ENCODE assay signal across 8 mouse cellular contexts in genomic region chr17:84419326-84420275, GRCm38 (mm10). TPM values are rescaled to one million over a fixed set of nuclear protein-coding genes. Genes with fewer than 3 reads are reported as not detected.
A peak's percentile ranks its signal among the peaks of the same experiment; 100 is the strongest.
DNase-seq lines count a peak whose midpoint lies in the region; ATAC-seq lines count a peak whose summit lies in the region.

No protein-coding gene starts in this region.

- WGBS in forebrain, embryonic 16.5 days: 69% methylated on average over 11 of the region's 11 CpGs
- 84% methylated on average over 11 of the region's 11 CpGs for WGBS in forebrain, embryonic 12.5 days

- peak overlapping the region; percentile 23; the same call in 1 of the 2 replicates for H3K27ac ChIP-seq in forebrain, embryonic 16.5 days (ENCODE audit: low read length)
- H3K27ac ChIP-seq in forebrain, embryonic 12.5 days: no peak overlapping the region

- no peaks in the 10 kb centered on the region for H3K9me3 ChIP-seq in forebrain, embryonic 16.5 days (ENCODE audit: control insufficient read depth, low read length)
- H3K9me3 ChIP-seq in forebrain, embryonic 12.5 days: no peaks in the 10 kb centered on the region

- peak; percentile 35 to 52 for DNase-seq in B cell, adult 2 months
- peak; percentile 72 to 81 for DNase-seq in frontal cortex, adult 2 months (ENCODE audit: extremely low spot score in 1 of 2, low spot score in 1 of 2)
- peak; percentile 27 to 74 for DNase-seq in left cerebral cortex, adult 9 months (ENCODE audit: low spot score in 2 of 2)
- peak; percentile 63 to 81 for DNase-seq in right cerebral cortex, postnatal 10 days (ENCODE audit: low spot score in 2 of 2)
- DNase-seq in urinary bladder, postnatal 25 days (ENCODE audit: low spot score): no peak
- DNase-seq in cerebellum, postnatal 36 days: no peak

- no peak for ATAC-seq in forebrain, embryonic 16.5 days
- no peak for ATAC-seq in forebrain, embryonic 12.5 days (ENCODE audit: low FRiP score)

- H3K36me3 ChIP-seq in forebrain, embryonic 16.5 days (ENCODE audit: control insufficient read depth, insufficient read depth): peaks cover 5% of the 10 kb centered on the region; the same call in 1 of the 2 replicates
- peaks cover 18% of the 10 kb centered on the region for H3K36me3 ChIP-seq in forebrain, embryonic 12.5 days (replicated peaks)

- H3K27me3 ChIP-seq in forebrain, embryonic 16.5 days (replicated peaks; ENCODE audit: control insufficient read depth, insufficient read depth, low read length): no peaks in the 10 kb centered on the region
- no peaks in the 10 kb centered on the region for H3K27me3 ChIP-seq in forebrain, embryonic 12.5 days

- H3K4me2 ChIP-seq in forebrain, embryonic 16.5 days (ENCODE audit: low read length): no peak overlapping the region
- H3K4me2 ChIP-seq in forebrain, embryonic 12.5 days: no peak overlapping the region

- no peak overlapping the region for H3K9ac ChIP-seq in forebrain, embryonic 16.5 days (replicated peaks; ENCODE audit: low read depth, low read length)
- no peak overlapping the region for H3K9ac ChIP-seq in forebrain, embryonic 12.5 days

- H3K4me1 ChIP-seq in forebrain, embryonic 16.5 days (replicated peaks; ENCODE audit: control insufficient read depth, insufficient read depth, low read length): no peaks in the 10 kb centered on the region
- H3K4me1 ChIP-seq in forebrain, embryonic 12.5 days: no peaks in the 10 kb centered on the region

- H3K4me3 ChIP-seq in forebrain, embryonic 16.5 days (replicated peaks; ENCODE audit: low read length): no peak overlapping the region
- H3K4me3 ChIP-seq in forebrain, embryonic 12.5 days (replicated peaks): no peak overlapping the region

RNA-seq across cellular contexts. Expression of gene Thada, which starts 46.4 kb away (rescaled TPM):
- 5.9 and 6.6 TPM in 2 replicates for polyA plus RNA-seq in forebrain, embryonic 16.5 days (2015; fragmentation: Nextera tagmentation; extraction: Ambion mirVana)
- polyA plus RNA-seq in forebrain, embryonic 12.5 days (2016; fragmentation: Nextera tagmentation; extraction: Ambion mirVana): 11.3 and 11.8 TPM in 2 replicates
- 5.1 and 6.1 TPM in 2 replicates for polyA plus RNA-seq in frontal cortex, adult 2 months (2012; rRNA removed)

Comparison
In these comparisons a context has a peak if more than half of its experiments do, and no peak if none do; other contexts are left out.
1. DNase-seq: peak in B cell, adult 2 months (2 of 2), frontal cortex, adult 2 months (2 of 2), left cerebral cortex, adult 9 months (2 of 2) and right cerebral cortex, postnatal 10 days (2 of 2); none in urinary bladder, postnatal 25 days (single experiment) and cerebellum, postnatal 36 days (0 of 2).